Mouse (Mus musculus) limb, embryonic 15.5 days (tissue): ENCODE results near the gene Tnnt2. TPM values are rescaled to one million over a fixed set of nuclear protein-coding genes. Genes with fewer than 3 reads are reported as not detected.

Experiments used
- ATAC-seq: fragments of 200-750 bp; cut with Nextera tagmentation; 2 replicates; pipeline ENCODE4 v1.8.0; 2017; ENCODE audit warnings: low read depth, moderate TSS enrichment; ENCODE audit not compliant: insufficient number of reproducible peaks, low FRiP score, low TSS enrichment
- H3K27ac ChIP-seq: fragments of 300-500 bp; sonication (generic); 2 replicates; pipeline ENCODE4 v1.5.1; 2015; ENCODE audit warnings: moderate library complexity, mild to moderate bottlenecking, inconsistent platforms
- H3K27me3 ChIP-seq: fragments of 300-500 bp; sonication (generic); 2 replicates; pipeline ENCODE4 v1.6.1; 2015; ENCODE audit warnings: inconsistent platforms
- H3K36me3 ChIP-seq: fragments of 300-500 bp; sonication (generic); 2 replicates; pipeline ENCODE4 v1.6.1; 2015; ENCODE audit warnings: inconsistent platforms
- H3K4me1 ChIP-seq: fragments of 300-500 bp; sonication (generic); 2 replicates; pipeline ENCODE4 v1.6.1; 2015; ENCODE audit warnings: inconsistent platforms
- H3K4me2 ChIP-seq: fragments of 300-500 bp; sonication (generic); 2 replicates; pipeline ENCODE4 v1.6.1; 2015; ENCODE audit warnings: mild to moderate bottlenecking, inconsistent platforms
- H3K4me3 ChIP-seq: fragments of 300-500 bp; sonication (generic); 2 replicates; pipeline ENCODE4 v1.5.1; 2015; ENCODE audit warnings: mild to moderate bottlenecking, inconsistent platforms
- H3K9ac ChIP-seq: fragments of 300-500 bp; sonication (generic); 2 replicates; pipeline ENCODE4 v1.6.1; 2015; ENCODE audit warnings: inconsistent platforms
- H3K9me3 ChIP-seq: fragments of 300-500 bp; sonication (generic); 2 replicates; pipeline ENCODE4 v1.6.1; 2016; ENCODE audit warnings: inconsistent platforms
- WGBS: fragments of 180-500 bp; shearing (Covaris S2); methylation state at CpG from one replicate; pipeline ENCODE4 v1.1.7; 2015; 5-methylcytosine and 5-hydroxymethylcytosine counted together
- polyA plus RNA-seq: library from polyadenylated mRNA; unstranded; fragments of >200 nt; fragmentation: Nextera tagmentation; extraction: Ambion mirVana; gene quantifications from 2 replicates; pipeline ENCODE4 v1.2.1, GENCODE M21; 2015

The Tnnt2 gene
- polyA plus RNA-seq, 1 experiment from 2014 or later = 87.0 TPM

DNA sequence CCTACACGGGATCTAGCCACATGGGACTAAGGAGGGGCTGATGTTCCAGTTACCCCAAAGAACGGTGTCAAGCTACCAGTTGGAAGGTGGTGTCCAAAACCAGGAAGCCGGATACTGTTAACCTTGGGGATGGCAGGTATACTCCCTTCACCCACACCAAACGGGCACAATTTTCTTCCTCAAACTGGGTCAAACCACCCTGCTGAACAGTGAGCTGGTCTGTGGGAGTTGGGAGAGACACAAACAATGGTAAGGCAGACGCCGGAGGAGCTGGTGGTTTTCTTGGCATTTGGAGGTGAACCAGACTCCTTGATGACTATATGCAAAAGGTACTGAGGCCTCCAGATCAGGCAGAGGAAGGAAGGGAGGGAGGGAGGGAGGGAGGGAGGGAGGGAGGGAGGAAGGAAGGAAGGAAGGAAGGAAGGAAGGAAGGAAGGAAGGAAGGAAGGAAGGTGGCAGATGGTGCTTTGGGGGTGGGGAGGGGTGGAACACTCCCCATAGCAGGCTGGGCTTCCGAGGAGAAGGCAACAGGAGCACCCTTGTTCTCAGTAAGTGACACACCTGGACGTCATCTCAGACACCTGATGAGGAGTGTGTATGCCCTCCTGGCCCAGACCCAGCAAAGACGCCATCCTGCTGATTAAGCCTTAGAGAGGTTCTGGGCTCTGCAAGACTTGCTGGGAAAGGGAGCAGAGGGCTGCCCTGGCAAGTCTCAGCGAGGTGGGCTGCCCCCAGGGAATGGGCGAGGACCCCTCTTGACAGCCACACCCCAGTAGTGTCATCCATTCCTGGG, 55.5 kb downstream of the Tnnt2 start:
- WGBS = 64% methylated on average over 11 of the region's 11 CpGs
- Histone ChIP-seq H3K36me3 (no peaks in the 10 kb centered on the region), H3K9ac (no peak overlapping the region), H3K4me2 (no peak overlapping the region), H3K4me1 (peaks cover 9% of the 10 kb centered on the region; the same call in 1 of the 2 replicates), H3K4me3 (no peak overlapping the region), H3K27me3 (no peaks in the 10 kb centered on the region), H3K27ac (peak overlapping the region; percentile 63), H3K9me3 (no peaks in the 10 kb centered on the region)
- peak; percentile 48; the same call in 1 of the 2 replicates for ATAC-seq

GRCm38 (mm10) chr1:135892233-135892632, 56.1 kb downstream of the Tnnt2 start:
- Histone ChIP-seq H3K27ac (peak overlapping the region; percentile 60; the same call in 1 of the 2 replicates), H3K27me3 (no peaks in the 10 kb centered on the region), H3K4me2 (no peak overlapping the region), H3K9me3 (no peaks in the 10 kb centered on the region), H3K9ac (no peak overlapping the region), H3K36me3 (no peaks in the 10 kb centered on the region), H3K4me1 (peaks cover 9% of the 10 kb centered on the region; the same call in 1 of the 2 replicates), H3K4me3 (no peak overlapping the region)
- WGBS = 52% methylated on average over 6 of the region's 6 CpGs
- ATAC-seq = 0 out of 2 replicates have a peak, but pooled peaks have one; percentile 2

- peaks cover 9% of the 10 kb centered on the region; the same call in 1 of the 2 replicates for H3K4me1 ChIP-seq
- no peak overlapping the region for H3K9ac ChIP-seq
- H3K36me3 ChIP-seq = no peaks in the 10 kb centered on the region
- peak overlapping the region; percentile 60 for H3K27ac ChIP-seq
- no peak overlapping the region for H3K4me3 ChIP-seq
- no peak for ATAC-seq
- H3K27me3 ChIP-seq = no peaks in the 10 kb centered on the region
- no peak overlapping the region for H3K4me2 ChIP-seq
- no peaks in the 10 kb centered on the region for H3K9me3 ChIP-seq
- 67% methylated on average over 6 of the region's 6 CpGs for WGBS
Observed at GRCm38 (mm10) chr1:135892764-135893163, 56.6 kb downstream of the Tnnt2 start.

- Histone ChIP-seq H3K27me3 (no peaks in the 10 kb centered on the region), H3K4me2 (no peak overlapping the region), H3K36me3 (no peaks in the 10 kb centered on the region), H3K9ac (no peak overlapping the region), H3K4me3 (no peak overlapping the region), H3K4me1 (peaks cover 9% of the 10 kb centered on the region; the same call in 1 of the 2 replicates), H3K9me3 (no peaks in the 10 kb centered on the region), H3K27ac (peak overlapping the region; percentile 60; the same call in 1 of the 2 replicates)
- 80% methylated on average over 3 of the region's 3 CpGs for WGBS
- ATAC-seq = no peak
Observed at GRCm38 (mm10) chr1:135893377-135893776, 57.2 kb downstream of the Tnnt2 start.

DNA sequence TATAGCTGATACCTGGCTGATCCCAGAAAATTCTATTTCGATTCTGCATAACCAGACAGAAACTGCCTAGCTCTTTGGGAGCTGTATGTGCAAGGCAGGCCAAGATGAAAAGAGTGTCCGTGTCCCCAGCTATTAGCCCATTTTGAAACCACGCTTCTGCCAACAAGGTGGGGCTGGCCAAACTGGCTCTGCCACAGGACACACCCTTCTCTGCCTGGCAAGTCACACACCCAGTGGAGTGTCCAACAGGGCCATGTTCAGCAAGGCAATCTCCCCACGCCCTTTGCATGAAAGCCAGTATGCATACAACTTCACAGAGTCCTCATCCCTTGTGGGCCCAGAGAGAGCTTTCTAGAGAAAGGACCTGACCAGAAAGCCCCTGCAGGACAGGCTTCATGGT, 59.2 kb downstream of the Tnnt2 start:
- ATAC-seq = no peak
- Histone ChIP-seq H3K4me1 (peaks cover 9% of the 10 kb centered on the region; the same call in 1 of the 2 replicates), H3K4me2 (no peak overlapping the region), H3K27me3 (no peaks in the 10 kb centered on the region), H3K36me3 (no peaks in the 10 kb centered on the region), H3K27ac (0 out of 2 replicates have a peak overlapping the region, but pooled peaks have one; percentile 7), H3K9ac (no peak overlapping the region), H3K9me3 (no peaks in the 10 kb centered on the region), H3K4me3 (no peak overlapping the region)
- 78% methylated on average over 4 of the region's 4 CpGs for WGBS

- no peak for ATAC-seq
- no peaks in the 10 kb centered on the region for H3K9me3 ChIP-seq
- H3K36me3 ChIP-seq = no peaks in the 10 kb centered on the region
- H3K27me3 ChIP-seq = no peaks in the 10 kb centered on the region
- no peak overlapping the region for H3K9ac ChIP-seq
- H3K27ac ChIP-seq = no peak overlapping the region
- 84% methylated on average over 6 of the region's 6 CpGs for WGBS
- peaks cover 6% of the 10 kb centered on the region; the same call in 1 of the 2 replicates for H3K4me1 ChIP-seq
- H3K4me3 ChIP-seq = no peak overlapping the region
- no peak overlapping the region for H3K4me2 ChIP-seq
Observed at GRCm38 (mm10) chr1:135899295-135899694, 63.1 kb downstream of the Tnnt2 start.

DNA sequence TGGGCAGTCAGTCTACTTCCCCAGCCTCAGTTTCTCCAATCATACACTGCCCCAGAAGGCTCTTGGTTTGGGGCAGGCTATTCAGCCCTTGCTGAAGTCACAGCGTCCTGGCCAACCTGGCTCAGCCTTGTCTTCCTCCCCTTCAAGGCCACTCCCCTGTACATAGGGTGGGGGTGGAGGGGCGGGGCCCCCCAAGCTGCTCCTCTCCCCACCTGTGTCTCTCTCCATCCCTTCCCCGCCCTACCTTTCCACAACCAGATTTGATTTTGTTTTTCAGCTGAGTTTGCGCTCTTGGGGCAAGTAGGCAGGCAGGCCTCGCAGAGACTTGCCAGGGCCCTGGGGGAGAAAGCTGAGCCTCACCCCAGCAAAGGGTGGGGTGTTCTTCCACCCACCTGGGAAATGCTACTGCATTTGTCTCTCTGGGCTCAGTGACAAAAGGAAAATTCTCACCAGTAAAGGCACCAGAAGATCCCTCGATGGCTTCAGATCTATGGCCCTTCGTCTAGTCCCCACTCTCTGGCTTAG, 63.9 kb downstream of the Tnnt2 start:
- Histone ChIP-seq H3K4me2 (no peak overlapping the region), H3K4me1 (peaks cover 6% of the 10 kb centered on the region; the same call in 1 of the 2 replicates), H3K4me3 (no peak overlapping the region), H3K27me3 (no peaks in the 10 kb centered on the region), H3K27ac (peak overlapping the region; percentile 71), H3K9me3 (no peaks in the 10 kb centered on the region), H3K9ac (no peak overlapping the region), H3K36me3 (no peaks in the 10 kb centered on the region)
- WGBS = 62% methylated on average over 7 of the region's 7 CpGs
- ATAC-seq = peak; percentile 59; the same call in 1 of the 2 replicates

Other genes with a start within 250 kb of the Tnnt2 start
- gene Nav1, start 229.1 kb upstream of the Tnnt2 start, polyA plus RNA-seq = 10.4 and 10.6 TPM in 2 replicates
- gene Csrp1, start 116.3 kb upstream of the Tnnt2 start, polyA plus RNA-seq = 89.7 and 104 TPM in 2 replicates
- 96.2 and 105 TPM in 2 replicates for gene Phlda3, start 70.2 kb upstream of the Tnnt2 start, polyA plus RNA-seq
- 231 and 577 TPM in 2 replicates for gene Tnni1, start 56.9 kb upstream of the Tnnt2 start, polyA plus RNA-seq
- gene Lad1, start 17.8 kb upstream of the Tnnt2 start, polyA plus RNA-seq = 63.8 and 67.8 TPM in 2 replicates
- 72.6 and 89.7 TPM in 2 replicates for gene Pkp1, start 82.9 kb downstream of the Tnnt2 start, polyA plus RNA-seq
- gene Igfn1, start 170.0 kb downstream of the Tnnt2 start, polyA plus RNA-seq = 0.09 and 0.14 TPM in 2 replicates
- gene Tmem9, start 171.8 kb downstream of the Tnnt2 start, polyA plus RNA-seq = 176 and 178 TPM in 2 replicates
- gene Ascl5, start 214.4 kb downstream of the Tnnt2 start, polyA plus RNA-seq = not detected in 2 replicates
- 5.2 and 11.0 TPM in 2 replicates for gene Cacna1s, start 216.4 kb downstream of the Tnnt2 start, polyA plus RNA-seq